Mouse (Mus musculus) olfactory bulb, adult 2 months (tissue): ENCODE results near the gene 1520401A03Rik. TPM values are rescaled to one million over a fixed set of nuclear protein-coding genes. Genes with fewer than 3 reads are reported as not detected.

Experiments used
- H3K27ac ChIP-seq: fragments of 200-500 bp; 2 replicates; pipeline ENCODE4 v1.5.1; 2012; ENCODE audit warnings: low read depth, low read length; ENCODE audit not compliant: insufficient read depth
- H3K4me1 ChIP-seq: fragments of 200-500 bp; 2 replicates; pipeline ENCODE4 v1.6.1; 2012; ENCODE audit warnings: low read length; ENCODE audit not compliant: control insufficient read depth, insufficient read depth
- H3K4me3 ChIP-seq: fragments of 200-500 bp; 2 replicates; pipeline ENCODE4 v1.5.1; 2012; ENCODE audit warnings: mild to moderate bottlenecking, low read depth, low read length, moderate library complexity; ENCODE audit not compliant: insufficient read depth
- CTCF ChIP-seq: fragments of 200-500 bp; IDR thresholded peaks from 2 replicates; pipeline ENCODE4 v1.5.1; 2012; ENCODE audit warnings: low read depth, mild to moderate bottlenecking, low read length, moderate library complexity; ENCODE audit not compliant: insufficient read depth
- POLR2A ChIP-seq: fragments of 200-500 bp; IDR thresholded peaks from 2 replicates; pipeline ENCODE4 v1.6.1; 2012; ENCODE audit warnings: mild to moderate bottlenecking, low read depth, low read length, moderate library complexity; ENCODE audit not compliant: insufficient read depth
- WGBS: fragments of 180-500 bp; shearing (Covaris S2); methylation state at CpG from one replicate; pipeline ENCODE4 v1.1.7; 2018; 5-methylcytosine and 5-hydroxymethylcytosine counted together
- polyA plus RNA-seq: library from polyadenylated mRNA; stranded (reverse); fragments of >200 nt; gene quantifications from 2 replicates; pipeline ENCODE4 v1.2.4, GENCODE M21; 2012; ENCODE audit warnings: low replicate concordance; ENCODE audit not compliant: missing spikeins, insufficient read depth, insufficient read length

1520401A03Rik gene
- polyA plus RNA-seq, 1 experiment: not detected

DNA sequence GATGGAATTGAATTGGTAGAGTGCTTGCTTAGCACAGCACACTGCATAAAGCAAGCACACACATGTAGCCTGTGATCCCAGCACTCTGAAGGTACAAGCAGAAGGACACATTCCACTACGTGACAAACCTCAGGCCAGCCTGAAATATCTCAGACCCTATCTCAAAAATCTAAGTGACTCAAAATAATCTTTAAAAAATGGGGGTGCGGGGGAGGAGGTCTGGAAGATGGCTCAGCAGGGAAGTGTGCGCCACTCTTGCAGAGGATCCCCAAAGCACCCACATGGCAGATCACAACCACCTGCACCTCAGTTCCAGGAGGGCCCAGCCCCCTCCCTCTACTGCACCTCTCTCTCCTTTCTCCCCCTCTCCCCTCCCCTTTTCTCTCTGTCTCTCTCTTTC, 51.1 kb downstream of the 1520401A03Rik start:
- no peak for TF ChIP-seq POLR2A
- no peak for TF ChIP-seq CTCF
- Histone ChIP-seq H3K27ac (no peak overlapping the region), H3K4me1 (peaks cover 26% of the 10 kb centered on the region), H3K4me3 (no peak overlapping the region)
- WGBS: 94% methylated on average over 3 of the region's 3 CpGs

DNA sequence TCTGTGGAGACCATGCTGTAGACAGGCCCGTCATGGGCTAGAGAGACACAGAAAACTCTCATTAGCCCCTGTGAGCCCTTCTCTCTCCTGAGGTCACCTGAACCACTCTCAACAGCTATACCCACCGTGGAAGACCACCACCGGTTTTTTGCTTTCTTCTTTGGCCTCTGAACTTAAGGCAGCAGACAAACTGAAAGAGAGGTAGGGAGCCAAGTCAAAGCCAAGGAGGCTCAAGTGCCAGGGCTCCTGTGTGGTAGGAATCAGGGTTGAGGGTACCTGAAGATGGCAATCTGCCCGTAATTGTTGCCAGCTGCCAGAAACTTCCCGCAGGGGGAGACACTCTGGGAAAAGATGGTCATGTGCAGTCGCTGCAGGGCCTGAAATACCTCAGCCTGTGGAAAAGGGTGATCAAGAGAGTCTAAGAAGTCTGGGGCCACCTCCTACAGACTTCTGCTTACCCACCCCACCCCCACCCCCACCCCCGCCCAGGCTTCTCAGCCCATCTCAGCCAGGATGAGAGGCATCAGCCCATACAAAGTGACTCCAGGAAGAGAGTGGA, 52.0 kb downstream of the 1520401A03Rik start:
- no peak overlapping the region for H3K4me3 ChIP-seq
- WGBS: 90% methylated on average over 7 of the region's 7 CpGs
- H3K4me1 ChIP-seq: peaks cover 17% of the 10 kb centered on the region
- no peak overlapping the region for H3K27ac ChIP-seq
- TF ChIP-seq CTCF (no peak), POLR2A (no peak)

DNA sequence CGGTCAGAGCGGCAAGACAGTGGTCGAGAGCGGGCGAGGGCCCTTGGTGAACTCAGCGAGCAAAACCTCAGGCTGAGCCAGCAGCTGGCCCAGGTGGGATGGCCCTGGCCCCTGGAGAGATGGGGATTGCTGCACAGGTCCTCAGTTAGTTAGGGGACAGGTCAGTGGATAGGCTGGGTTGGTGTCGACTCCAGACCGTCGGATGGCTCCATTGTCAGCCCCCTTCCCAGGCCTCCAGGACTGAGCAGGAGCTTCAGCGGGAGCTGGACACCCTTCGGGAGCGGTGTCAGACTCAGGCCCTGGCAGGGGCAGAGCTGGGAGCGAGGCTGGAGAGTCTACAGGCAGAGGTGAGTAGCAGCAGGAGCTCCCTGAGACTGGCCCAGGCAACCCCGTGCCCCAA, 57.1 kb downstream of the 1520401A03Rik start:
- Histone ChIP-seq H3K4me1 (peaks cover under 1% of the 10 kb centered on the region; the same call in 1 of the 2 replicates), H3K4me3 (no peak overlapping the region), H3K27ac (no peak overlapping the region)
- 82% methylated on average over 14 of the region's 14 CpGs for WGBS
- TF ChIP-seq CTCF (no peak), POLR2A (no peak)

DNA sequence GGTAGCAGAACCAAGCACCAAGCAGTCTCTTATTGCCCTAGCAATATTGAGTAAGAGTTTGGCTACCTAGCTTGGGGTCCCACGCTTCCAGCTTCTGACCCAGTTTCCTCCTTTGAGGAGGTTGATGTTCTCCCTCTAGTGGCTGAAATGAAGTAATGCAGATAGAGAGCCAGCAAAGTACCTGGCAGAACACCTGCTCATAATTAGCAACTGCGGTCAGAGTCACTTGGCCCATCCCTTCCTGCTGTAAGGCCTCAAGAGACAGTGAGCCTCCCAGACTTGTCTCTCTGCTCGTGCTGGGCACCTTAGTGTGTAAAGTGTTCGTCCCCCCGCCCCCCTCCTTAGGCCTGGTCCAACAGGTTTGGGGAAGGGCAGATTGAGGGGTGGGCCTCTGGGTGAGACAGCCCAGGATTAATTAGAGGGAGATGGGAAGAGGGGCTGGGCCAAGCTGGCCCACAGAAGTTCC, 58.0 kb downstream of the 1520401A03Rik start:
- Histone ChIP-seq H3K4me1 (peaks cover 3% of the 10 kb centered on the region; the same call in 1 of the 2 replicates), H3K27ac (no peak overlapping the region), H3K4me3 (no peak overlapping the region)
- 20% methylated on average over 5 of the region's 5 CpGs for WGBS
- TF ChIP-seq CTCF (peak; percentile 56; the same call in 1 of the 2 replicates), POLR2A (no peak)

DNA sequence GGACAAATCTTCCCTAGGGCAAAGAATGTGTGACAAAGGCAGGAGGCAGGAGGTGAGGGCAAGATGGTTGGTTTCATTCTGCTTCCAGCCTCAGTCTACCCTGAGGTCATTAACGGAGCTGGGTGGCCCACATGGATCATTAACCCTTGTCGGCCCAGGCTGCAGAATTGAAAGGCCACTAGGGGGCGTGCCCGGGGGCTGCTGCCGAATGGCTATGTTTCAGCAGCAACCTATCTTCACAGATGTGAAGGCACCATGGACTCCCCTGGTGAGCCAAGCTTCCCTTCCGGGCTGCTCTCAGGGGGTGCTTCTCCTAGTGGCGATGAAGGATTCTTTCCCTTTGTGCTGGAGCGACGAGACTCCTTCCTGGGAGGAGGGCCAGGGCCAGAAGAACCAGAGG, 61.1 kb downstream of the 1520401A03Rik start:
- no peak overlapping the region for H3K4me3 ChIP-seq
- 1% methylated on average over 9 of the region's 9 CpGs for WGBS
- TF ChIP-seq POLR2A (no peak), CTCF (no peak)
- H3K4me1 ChIP-seq: peaks cover 3% of the 10 kb centered on the region; the same call in 1 of the 2 replicates
- no peak overlapping the region for H3K27ac ChIP-seq

DNA sequence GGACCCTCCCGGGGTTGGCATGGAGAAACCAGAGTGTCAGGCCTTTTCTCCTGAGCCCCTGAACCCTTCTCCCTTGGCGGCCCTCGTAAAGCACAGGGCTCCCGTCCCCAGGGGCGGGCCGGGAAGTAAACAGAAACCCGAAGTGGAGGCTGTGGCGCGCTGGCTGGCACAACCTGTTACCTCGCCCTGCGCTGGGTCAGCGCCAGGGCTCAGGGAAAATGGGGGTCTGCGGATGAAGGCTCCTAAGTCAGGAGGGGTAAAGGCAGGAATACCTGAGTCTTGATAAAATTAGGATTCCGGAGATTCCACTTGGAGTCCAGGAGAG, 61.7 kb downstream of the 1520401A03Rik start:
- no peak for TF ChIP-seq CTCF
- TF ChIP-seq POLR2A: no peak
- no peak overlapping the region for H3K4me3 ChIP-seq
- no peak overlapping the region for H3K27ac ChIP-seq
- H3K4me1 ChIP-seq: peaks cover 3% of the 10 kb centered on the region; the same call in 1 of the 2 replicates
- WGBS: 4% methylated on average over 14 of the region's 14 CpGs

DNA sequence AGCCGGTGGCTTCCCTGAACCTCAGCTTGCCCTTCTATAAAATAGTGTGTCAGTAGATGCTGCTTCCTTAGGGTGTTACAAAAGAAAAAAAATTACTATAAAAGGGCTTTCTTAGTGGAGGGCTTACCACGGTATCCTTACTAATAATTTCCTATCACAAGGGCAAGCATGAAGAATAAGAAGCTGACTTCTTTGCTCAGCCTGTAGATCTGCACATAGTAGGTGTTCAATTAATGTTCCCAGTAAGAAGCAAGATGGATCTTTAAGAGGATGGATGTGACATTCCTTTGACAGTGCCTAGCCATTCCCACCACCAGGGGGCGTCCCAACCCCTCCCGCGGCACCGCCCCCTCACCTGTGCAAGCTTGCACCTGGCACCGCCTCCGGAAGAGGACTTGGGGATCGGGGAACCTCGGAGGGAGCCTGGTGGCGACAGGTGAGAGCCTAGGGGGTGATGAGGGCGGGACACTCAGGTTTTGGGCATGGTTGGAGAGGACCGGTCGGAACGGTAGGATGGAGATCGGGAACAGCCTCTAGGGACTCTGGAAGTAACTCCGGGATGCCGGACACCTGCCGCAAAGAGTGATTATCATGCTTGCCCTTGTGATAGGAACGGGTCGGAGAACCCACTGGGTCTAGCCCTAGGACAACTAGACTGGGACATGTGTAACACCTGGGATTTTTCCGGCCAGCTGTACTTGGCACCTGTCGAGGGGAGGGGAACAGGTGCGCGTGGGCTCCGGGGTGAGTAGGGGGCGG, 62.3 kb downstream of the 1520401A03Rik start, which contains the start of gene Bicdl2:
Bicdl2 (plus strand) TSS at position 390 of the 759 bp plus-strand sequence.
- Histone ChIP-seq H3K4me3 (no peak within 1 kb of the TSS), H3K4me1 (peaks cover 3% of the 10 kb centered on the region; the same call in 1 of the 2 replicates), H3K27ac (no peak within 1 kb of the TSS)
- TF ChIP-seq CTCF (peak; percentile 50; the same call in 1 of the 2 replicates), POLR2A (no peak)
- WGBS: 6% methylated on average over 27 of the region's 27 CpGs

DNA sequence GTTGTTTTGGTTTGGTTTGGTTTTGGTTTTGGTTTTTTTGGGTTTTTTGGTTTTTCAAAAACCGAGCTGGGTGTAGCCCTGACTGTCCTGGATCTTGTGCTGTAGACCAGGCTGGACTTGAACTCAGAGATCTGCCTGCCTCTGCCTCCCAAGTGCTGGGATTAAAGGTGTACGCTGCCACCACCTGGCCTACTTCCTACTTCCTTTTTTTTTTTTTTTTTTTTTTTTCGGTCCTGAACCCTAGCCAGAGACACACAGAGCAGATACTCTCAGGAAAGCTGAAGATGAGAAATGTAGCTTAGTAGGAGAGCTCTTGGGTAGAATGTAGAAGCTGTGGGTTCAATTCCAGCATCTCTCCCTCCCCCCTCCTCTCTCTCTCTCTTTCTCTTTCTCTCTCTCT, 64.1 kb downstream of the 1520401A03Rik start:
- no peak for TF ChIP-seq CTCF
- TF ChIP-seq POLR2A: no peak
- no peak overlapping the region for H3K27ac ChIP-seq
- H3K4me1 ChIP-seq: peaks cover 3% of the 10 kb centered on the region; the same call in 1 of the 2 replicates
- H3K4me3 ChIP-seq: no peak overlapping the region
- 75% methylated on average over 3 of the region's 3 CpGs for WGBS

Other genes with a start within 250 kb of the 1520401A03Rik start
- gene Vmn2r117, start 243.1 kb downstream of the 1520401A03Rik start, polyA plus RNA-seq: not detected in 2 replicates
- gene Zfp213, start 158.5 kb downstream of the 1520401A03Rik start, polyA plus RNA-seq: not detected in 2 replicates
- not detected in 2 replicates for gene Zfp13, start 123.3 kb downstream of the 1520401A03Rik start, polyA plus RNA-seq
- not detected in 2 replicates for gene Zscan10, start 121.9 kb downstream of the 1520401A03Rik start, polyA plus RNA-seq
- gene Mmp25, start 77.5 kb downstream of the 1520401A03Rik start, polyA plus RNA-seq: not detected in 2 replicates
- not detected in 2 replicates for gene Bicdl2, start 62.3 kb downstream of the 1520401A03Rik start, polyA plus RNA-seq
- gene Hcfc1r1, start 49.2 kb downstream of the 1520401A03Rik start, polyA plus RNA-seq: not detected in 2 replicates
- not detected in 2 replicates for gene Thoc6, start 48.9 kb downstream of the 1520401A03Rik start, polyA plus RNA-seq
- not detected in 2 replicates for gene Tnfrsf12a, start 45.3 kb downstream of the 1520401A03Rik start, polyA plus RNA-seq
- not detected in 2 replicates for gene Cldn6, start 43.5 kb downstream of the 1520401A03Rik start, polyA plus RNA-seq
- not detected in 2 replicates for gene Cldn9, start 38.8 kb downstream of the 1520401A03Rik start, polyA plus RNA-seq
- gene Pkmyt1, start 3.6 kb upstream of the 1520401A03Rik start, polyA plus RNA-seq: not detected in 2 replicates
- not detected in 2 replicates for gene Paqr4, start 18.1 kb upstream of the 1520401A03Rik start, polyA plus RNA-seq
- gene Kremen2, start 23.1 kb upstream of the 1520401A03Rik start, polyA plus RNA-seq: not detected in 2 replicates
- not detected in 2 replicates for gene Flywch1, start 48.8 kb upstream of the 1520401A03Rik start, polyA plus RNA-seq
- gene Flywch2, start 63.3 kb upstream of the 1520401A03Rik start, polyA plus RNA-seq: not detected in 2 replicates
- 383 and 683 TPM in 2 replicates for gene Srrm2, start 67.7 kb upstream of the 1520401A03Rik start, polyA plus RNA-seq
- not detected in 2 replicates for gene Elob, start 106.4 kb upstream of the 1520401A03Rik start, polyA plus RNA-seq
- not detected in 2 replicates for gene Prss33, start 113.3 kb upstream of the 1520401A03Rik start, polyA plus RNA-seq
- not detected in 2 replicates for gene Prss32, start 121.1 kb upstream of the 1520401A03Rik start, polyA plus RNA-seq
- gene Prss41, start 121.4 kb upstream of the 1520401A03Rik start, polyA plus RNA-seq: not detected in 2 replicates
- not detected in 2 replicates for gene Prss21, start 145.3 kb upstream of the 1520401A03Rik start, polyA plus RNA-seq
- not detected in 2 replicates for gene Dcpp1, start 158.1 kb upstream of the 1520401A03Rik start, polyA plus RNA-seq
- gene Dcpp2, start 158.1 kb upstream of the 1520401A03Rik start, polyA plus RNA-seq: not detected in 2 replicates
- not detected in 2 replicates for gene Dcpp3, start 194.7 kb upstream of the 1520401A03Rik start, polyA plus RNA-seq
- not detected in 2 replicates for gene Sbp, start 218.9 kb upstream of the 1520401A03Rik start, polyA plus RNA-seq
- gene Sbpl, start 232.5 kb upstream of the 1520401A03Rik start, polyA plus RNA-seq: not detected in 2 replicates